Mouse (Mus musculus): ENCODE results near the gene Fgf16.

Fgf16 gene

DNA sequence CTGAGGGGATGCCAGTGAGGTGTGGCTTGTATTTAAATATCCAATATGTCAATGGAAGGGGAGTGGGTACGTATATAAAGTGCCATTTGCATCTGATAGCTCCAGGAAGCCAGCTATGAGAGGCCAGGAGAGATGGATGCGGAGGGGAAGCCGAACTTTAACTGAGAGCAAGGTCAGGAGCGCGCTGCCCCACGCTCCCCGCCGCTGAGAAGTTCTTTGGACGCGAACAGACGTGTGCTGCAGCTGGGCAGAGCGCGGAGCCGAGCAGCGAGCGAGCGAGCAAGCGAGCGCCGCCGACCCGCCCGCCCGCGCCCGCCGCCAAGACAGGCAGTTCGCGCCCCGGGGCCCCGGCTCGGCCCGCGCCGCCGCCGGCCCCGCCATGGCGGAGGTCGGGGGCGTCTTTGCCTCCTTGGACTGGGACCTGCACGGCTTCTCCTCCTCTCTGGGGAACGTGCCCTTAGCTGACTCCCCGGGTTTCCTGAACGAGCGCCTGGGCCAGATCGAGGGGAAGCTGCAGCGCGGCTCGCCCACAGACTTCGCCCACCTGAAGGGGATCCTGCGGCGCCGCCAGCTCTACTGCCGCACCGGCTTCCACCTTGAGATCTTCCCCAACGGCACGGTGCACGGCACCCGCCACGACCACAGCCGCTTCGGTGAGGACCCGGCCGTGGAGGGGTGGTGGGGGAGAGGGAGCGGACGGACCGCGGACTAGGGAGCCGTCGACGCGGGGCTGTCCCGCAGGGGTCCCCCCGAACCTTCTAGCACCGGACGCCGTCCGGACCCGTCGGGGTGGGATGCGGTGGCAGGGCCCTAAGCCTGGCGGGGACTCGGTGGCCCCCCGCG is at the start of gene Fgf16:
Gene Fgf16, plus strand, starts transcription at position 118 of the 843 bp plus-strand sequence.
- DNase-seq = peak; percentile 13

DNA sequence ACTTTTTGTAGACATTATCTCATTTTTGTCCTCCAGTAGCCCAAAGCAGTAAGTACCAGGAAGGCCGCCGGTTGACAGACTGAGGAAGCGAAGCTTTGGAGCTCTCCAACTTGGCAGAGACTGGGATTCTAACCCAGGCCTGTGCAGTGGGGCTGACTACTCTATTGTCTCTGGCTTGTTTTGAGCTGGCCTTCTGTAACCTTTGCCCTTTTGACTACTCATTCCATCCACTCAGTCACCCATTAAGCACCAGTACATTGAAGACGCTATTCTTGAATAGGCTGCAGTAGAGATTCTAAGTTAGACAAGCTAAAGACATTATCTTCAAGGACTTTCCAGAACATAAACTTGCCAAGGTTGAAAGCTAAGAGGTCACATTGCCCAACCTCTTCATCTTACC is 49.3 kb upstream of the Fgf16 start:
- no peak for DNase-seq

DNA sequence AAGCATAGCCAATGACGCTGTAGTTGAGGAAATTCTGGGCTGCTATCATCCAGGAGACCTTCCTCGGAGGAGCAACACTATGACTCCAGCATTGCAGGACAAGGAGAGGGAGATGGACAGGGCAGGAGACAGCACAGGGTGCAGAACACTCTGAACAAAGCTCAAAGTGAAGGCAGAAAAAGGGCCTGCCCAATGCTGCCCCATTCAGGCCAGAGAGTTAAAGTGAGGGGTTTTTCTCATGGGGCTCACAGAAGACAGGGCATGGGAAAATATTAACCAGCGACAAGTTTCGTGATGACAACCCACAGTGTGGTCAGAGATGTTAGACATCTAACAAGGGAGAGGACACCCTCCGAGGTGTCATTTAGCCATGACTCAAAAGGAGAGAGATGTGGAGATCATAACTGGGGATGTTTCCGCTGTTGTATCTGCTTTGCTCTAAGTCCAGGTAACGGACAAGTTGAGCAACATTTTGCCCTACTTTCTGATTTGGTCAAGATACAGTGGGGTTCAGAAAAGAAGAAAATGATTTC is 48.2 kb upstream of the Fgf16 start:
- no peak for DNase-seq

DNA sequence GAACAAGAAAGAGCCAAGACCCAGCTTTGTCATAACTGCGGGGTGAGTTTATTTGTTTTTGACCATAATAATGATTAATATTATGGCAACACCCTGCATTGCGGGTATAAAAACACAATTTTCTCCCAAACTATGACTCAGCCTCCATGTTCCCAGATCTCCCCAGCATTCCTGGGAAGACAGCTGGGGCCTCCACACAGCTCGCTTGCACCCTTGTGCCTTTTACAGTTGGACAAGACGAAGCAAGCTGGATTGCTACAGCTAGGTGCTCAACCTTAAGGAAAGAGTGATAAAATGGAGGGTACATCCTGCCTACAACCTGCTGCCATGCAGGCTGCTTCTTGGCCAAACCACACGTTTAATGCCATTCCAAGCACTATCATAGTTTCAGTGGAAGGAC is 45.7 kb upstream of the Fgf16 start:
- no peak for DNase-seq

DNA sequence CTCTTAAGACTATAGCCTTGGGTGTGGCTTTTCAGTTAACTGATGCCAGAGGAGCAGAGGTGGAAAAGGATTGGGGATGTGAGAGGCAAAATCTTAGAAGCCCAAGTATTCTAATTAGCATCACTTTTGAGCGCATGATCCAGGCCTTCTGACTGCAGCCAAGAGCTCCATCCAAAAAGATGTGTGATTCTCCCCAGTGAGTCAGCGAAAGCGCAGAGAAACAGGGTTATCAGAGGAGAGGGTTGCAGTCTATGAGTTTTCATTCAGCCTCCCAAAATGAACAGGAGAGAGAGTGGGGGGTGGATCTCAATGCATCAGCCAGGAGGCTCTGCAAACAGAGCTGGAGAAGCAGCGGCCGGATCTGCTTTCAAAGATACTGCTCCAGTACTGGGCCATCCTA is 45.1 kb upstream of the Fgf16 start:
- no peak for DNase-seq

DNA sequence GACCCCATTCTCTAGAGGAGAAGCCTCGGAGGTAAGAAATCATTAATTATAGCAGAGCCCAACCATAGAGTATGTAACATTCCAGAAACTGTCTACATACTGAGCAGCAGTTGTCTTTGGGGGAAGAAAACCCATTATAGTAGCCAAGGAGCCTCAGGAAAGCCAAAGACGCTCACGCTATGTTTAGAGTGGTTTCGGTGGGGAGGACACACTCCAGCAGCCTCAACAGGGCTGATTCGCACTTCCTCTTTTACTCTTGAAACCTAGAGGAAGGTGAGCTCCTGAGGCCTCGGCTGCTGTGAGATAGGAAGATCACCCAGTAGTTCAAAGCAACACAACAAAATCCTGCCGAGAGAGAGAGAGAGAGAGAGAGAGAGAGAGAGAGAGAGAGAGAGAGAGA is 39.9 kb upstream of the Fgf16 start:
- DNase-seq = no peak

DNA sequence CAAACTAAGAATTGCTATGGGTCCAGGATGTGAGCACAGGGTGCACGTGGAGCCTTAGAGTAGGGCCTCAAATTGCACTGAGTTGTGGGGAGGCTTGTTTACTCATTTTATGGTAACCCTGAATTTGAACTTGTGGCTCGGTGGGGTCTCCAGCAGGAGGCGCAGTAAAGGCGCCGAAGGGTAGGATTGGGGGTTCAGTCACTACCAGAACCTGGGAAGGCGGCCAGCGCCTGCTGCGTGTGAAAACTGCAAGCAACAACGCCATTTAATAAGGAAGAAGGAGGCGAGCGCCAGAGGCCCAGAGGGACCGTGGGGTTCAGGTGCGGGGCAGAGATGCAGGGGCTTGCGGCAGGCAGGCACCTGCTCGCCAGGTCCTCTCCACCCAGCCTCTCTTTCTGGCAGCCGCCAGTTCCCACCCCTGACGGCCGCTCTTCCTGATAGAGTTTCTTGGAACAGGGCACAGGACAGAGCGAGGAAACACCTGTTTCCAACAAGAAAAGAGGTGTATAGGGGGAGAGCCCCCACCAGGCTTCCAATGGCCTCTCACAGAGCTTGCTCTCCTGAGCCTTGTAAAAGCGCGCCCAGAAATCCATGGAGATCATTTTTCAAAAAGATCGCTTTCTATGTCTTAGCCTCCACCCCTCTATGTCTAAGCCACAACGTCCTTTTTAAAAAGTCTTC is 1.1 kb upstream of the Fgf16 start:
- peak; percentile 22 for DNase-seq

DNA sequence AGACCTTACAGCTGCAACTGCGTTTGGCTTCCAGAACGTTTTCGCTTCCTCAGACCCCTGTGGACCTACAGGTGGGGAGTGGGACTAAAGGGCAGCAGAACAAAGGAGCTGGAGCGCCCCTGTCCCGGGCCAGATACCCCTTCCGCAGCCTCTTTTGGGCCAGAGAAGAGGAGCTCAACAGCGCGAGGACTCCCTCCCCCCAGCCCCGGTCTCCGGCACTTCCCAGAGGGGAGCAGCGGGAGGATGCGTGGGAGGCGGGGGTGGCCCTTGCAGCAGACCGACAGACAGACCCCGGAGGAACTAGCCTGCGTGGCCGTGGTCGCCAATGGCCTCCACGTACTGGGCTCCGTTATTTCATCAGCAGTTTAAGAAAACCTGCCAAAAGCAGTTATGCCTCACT is 467 bp upstream of the Fgf16 start:
- DNase-seq = peak; percentile 22

DNA sequence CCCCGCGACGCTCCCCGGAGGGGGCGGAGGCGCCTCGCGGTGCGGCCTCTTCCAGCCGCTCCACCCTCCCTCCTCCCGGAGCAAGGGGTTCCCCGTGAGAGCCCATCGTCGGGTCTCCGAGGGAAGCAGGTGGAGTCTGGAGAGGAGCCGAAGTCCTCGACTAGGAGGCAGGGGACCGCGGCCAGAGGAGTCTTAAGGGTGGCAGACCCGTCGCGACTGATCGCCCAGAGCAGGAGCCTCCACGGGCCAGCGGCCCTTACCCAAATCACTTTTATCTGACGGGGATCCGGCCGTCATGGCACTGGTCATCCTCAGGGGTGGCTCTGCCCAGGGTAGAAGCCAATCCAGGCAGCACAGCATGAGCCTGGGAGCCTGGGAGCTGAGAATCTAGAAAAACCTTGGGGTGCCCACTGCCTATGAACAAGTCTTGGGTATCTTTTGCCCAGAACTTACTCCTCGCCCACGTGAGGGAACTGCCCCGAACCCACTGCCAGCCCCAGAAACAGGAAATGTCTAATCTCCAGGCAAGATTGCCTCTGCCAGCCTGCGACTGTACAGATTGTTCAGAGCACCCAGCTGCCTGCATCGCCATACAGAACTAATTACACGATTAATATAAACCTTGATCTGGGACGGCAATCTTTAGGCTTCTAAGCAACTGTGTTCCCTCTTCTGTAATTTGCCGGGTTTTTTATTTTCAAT is 1.1 kb downstream of the Fgf16 start:
- peak; percentile 6 for DNase-seq

DNA sequence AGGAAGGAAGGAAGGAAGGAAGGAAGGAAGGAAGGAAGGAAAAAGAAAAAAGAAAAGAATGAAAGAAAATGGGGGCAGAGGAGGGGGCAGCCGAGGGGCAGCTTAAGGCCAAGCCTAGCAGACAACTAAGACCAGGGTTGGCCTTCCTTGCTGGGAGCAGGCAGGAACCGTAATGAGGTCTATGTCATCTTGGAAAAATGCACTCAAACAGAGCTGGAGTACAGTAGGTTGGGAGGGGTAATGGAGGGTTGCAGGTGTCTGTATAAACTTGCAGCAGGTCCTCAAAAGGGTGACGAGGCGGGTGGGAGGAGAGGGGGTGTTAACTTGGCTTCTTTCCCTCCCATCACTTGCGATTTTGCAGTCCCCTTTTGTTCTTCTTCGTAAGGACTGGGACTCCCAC is 1.9 kb downstream of the Fgf16 start:
- DNase-seq = no peak

DNA sequence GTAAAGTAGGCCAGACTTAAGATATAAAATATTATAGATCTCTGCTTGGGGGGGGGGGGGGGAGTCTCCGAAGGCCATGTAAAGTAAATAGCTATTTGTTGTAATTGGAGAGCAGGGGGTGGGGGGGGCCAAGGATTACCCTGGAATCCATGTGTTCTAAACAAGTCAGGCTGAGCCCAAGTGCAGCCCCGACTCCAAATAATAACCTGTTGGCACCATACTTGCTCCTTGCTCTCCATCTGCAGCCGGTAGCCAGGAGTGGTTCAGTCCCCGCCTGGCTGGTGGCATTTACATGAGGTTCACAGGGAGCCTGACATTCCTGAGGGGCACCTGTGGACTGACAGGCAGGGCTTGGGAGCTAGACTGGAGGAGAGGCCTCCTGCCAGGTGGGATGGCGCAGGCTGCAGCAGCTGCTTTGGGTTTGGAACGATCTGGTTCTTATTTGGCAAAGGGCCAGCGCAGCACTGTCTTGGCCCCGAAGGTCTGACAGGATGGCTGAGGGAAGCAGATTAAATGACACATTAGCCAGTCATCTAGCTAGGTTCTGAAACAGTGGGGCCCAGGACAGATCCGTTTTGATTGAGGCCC is 3.2 kb downstream of the Fgf16 start:
- peak; percentile 10 for DNase-seq

DNA sequence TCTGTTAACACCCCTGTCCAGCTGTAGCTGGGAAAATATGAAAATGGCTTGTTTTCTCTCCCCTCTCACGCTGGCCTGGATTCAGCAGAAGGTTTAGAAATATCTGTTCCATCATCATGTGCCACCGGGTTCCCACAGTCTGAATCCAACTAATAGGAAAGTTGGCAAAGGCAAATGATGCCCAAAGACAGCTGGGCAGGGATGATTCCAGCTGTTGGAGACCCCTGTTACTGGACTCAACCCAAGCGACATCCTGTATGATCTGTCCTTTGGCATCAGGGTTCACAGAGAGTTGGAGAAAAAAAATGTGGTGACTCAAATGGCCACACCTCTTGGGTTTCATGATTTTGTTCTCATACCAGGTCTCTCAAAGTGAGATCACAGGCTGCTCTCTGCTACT is 3.9 kb downstream of the Fgf16 start:
- DNase-seq = no peak

DNA sequence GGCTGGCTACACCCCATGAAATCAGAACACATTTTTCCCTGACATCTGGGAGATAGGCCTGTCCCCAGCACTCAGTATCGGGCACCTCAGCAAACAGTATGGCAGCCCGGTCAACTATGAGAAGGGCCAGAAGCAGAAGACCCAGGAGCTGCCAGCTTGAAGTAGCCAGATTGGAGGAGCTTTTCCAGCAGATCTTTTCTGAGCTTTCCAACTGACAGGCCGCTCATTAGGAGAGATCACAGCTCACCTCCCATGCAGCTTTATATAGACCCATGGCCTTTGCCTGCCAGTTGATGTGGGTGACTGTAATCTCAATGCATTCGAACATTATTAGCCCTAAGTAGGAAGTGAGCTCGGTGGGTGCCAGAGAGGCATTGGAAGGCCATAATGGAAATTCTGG is 9.2 kb downstream of the Fgf16 start:
- no peak for DNase-seq

DNA sequence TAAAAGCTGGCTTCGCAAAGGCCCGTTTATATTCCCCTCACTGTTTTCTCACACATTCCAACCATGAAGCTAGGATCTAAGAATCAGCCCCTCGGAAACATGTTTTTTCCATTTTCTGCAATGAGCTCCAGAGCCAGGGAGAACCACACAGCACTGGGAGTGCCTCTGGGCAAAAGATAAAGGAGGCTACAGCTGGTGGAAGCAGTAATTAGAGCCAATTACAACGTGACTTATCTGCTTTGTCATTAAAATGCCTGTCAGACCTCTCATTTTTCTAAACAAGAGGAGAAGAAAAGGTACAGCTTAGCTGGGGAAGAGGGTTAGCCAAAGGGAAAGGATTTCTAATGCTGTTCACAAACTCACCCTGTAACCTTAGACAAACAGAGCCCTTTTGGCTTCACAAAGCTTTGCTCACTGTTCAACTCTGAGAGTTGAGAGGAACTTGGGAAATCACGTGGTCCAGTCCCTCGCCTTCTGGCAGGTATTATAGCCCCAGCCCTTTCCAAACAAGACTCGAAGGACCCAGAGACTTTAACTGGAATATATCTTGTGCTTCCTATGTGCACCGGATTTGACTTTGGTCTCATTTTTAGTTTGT is 30.8 kb downstream of the Fgf16 start:
- no peak for DNase-seq

DNA sequence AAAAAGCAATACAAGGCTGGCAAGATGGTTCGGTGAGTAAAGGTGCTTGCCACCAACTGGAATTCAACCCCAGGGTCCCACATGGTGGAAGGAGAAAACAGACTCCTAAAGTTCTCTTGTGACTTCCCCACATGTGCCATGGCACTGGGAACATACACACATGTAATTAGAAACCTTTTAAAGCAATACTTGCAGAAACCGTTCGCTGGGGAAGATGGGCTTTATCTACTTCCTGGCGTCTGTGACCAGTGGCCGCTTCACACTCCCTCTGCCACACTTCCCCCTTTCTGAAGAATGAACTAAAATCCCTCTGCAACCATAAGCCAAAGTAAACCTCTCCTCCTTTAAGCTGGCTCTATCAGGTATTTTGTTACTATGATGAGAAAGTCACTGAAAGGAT is 60.4 kb downstream of the Fgf16 start:
- DNase-seq = no peak
